Mouse (Mus musculus) C2C12 (cell line): ENCODE results near the gene Camkmt. TPM values are rescaled to one million over a fixed set of nuclear protein-coding genes. Genes with fewer than 3 reads are reported as not detected.

Experiments
- H3K27me3 ChIP-seq: one replicate; pipeline ENCODE4 v1.6.1; 2011; ENCODE audit not compliant: control insufficient read depth, insufficient read depth, insufficient read length
- H3K36me3 ChIP-seq: one replicate; pipeline ENCODE4 v1.6.1; 2011; ENCODE audit not compliant: control insufficient read depth, insufficient read depth
- H3K4me3 ChIP-seq: one replicate; pipeline ENCODE4 v1.5.1; 2011; ENCODE audit warnings: mild to moderate bottlenecking, control low read depth; ENCODE audit not compliant: poor library complexity, insufficient read depth, severe bottlenecking
- H3K79me2 ChIP-seq: one replicate; pipeline ENCODE4 v1.6.1; 2011; ENCODE audit not compliant: control insufficient read depth, insufficient read depth
- H3K79me3 ChIP-seq: one replicate; pipeline ENCODE4 v1.6.1; 2011; ENCODE audit warnings: low read depth, control low read depth
- H3ac ChIP-seq: one replicate; pipeline ENCODE3; 2011; ENCODE audit warnings: low read depth; ENCODE audit not compliant: control insufficient read depth, insufficient read length
- CEBPB ChIP-seq: IDR thresholded peaks from one replicate; pipeline ENCODE4 v1.6.1; 2011; ENCODE audit warnings: low read depth, mild to moderate bottlenecking, control low read depth, moderate library complexity
- CTCF ChIP-seq: IDR thresholded peaks from one replicate; pipeline ENCODE4 v1.5.1; 2011; ENCODE audit not compliant: control insufficient read depth, insufficient read depth, insufficient read length
- FOSL1 ChIP-seq: IDR thresholded peaks from one replicate; pipeline ENCODE4 v1.8.0; 2011; ENCODE audit warnings: mild to moderate bottlenecking, low read length; ENCODE audit not compliant: poor library complexity, insufficient read depth, severe bottlenecking
- MAX ChIP-seq: IDR thresholded peaks from one replicate; pipeline ENCODE4 v1.6.1; 2011; ENCODE audit warnings: mild to moderate bottlenecking, control low read depth
- MYOD1 ChIP-seq: IDR thresholded peaks from one replicate; pipeline ENCODE4 v1.6.1; 2011; ENCODE audit warnings: low read depth; ENCODE audit not compliant: control insufficient read depth, insufficient read length
- MYOG ChIP-seq: IDR thresholded peaks from one replicate; pipeline ENCODE4 v1.6.1; 2011; ENCODE audit not compliant: control insufficient read depth, insufficient read length; ENCODE audit errors: extremely low read depth
- USF1 ChIP-seq: IDR thresholded peaks from one replicate; pipeline ENCODE4 v1.6.1; 2011; ENCODE audit warnings: low read depth, mild to moderate bottlenecking, control low read depth, moderate library complexity
- polyA plus RNA-seq: library from polyadenylated mRNA; unstranded; fragments of >200 nt; fragmentation: generic; extraction: Trizol; gene quantifications from one replicate; pipeline ENCODE4 v1.2.1, GENCODE M21; 2012; ENCODE audit warnings: missing spikeins

Camkmt gene
- polyA plus RNA-seq, 1 experiment, result 1.6 TPM

DNA sequence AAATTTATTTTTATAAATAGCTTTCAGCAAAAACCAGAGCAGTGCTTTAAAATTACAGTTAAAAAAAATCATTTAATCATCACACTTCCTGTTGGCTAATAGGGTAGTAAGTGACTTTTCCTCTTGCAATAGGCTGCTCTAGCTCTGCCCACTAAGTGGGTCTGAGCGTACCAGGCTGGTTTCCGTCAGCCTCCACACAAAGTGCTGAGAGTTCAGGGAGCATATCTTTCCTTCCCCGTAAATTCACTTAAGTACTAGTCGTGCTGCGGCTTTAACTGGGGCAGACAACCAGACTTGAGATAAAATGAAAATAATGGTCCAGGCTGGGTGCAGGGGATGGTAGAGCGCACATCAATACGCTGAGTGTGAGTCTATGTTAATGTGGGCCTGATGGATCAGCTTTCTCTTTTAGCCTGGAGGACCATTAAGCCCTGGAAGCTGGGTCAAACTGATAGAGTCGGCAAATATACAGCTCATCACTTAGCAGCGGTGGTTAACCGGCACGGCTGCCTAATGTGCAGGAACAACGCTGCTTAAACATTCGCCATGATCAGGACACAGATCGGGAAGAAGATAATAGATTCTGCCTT is 90.2 kb downstream of the Camkmt start:
- Histone ChIP-seq H3K79me3 (no peaks in the 10 kb centered on the region), H3K4me3 (no peak overlapping the region), H3K79me2 (no peaks in the 10 kb centered on the region), H3K36me3 (no peaks in the 10 kb centered on the region), H3ac (no peak overlapping the region), H3K27me3 (peaks cover 5% of the 10 kb centered on the region)
- no peak for TF ChIP-seq CTCF
- TF ChIP-seq MYOD1, result no peak
- TF ChIP-seq MAX, result no peak
- TF ChIP-seq CEBPB, result no peak
- TF ChIP-seq MYOG, result no peak
- no peak for TF ChIP-seq USF1
- TF ChIP-seq FOSL1, result no peak

DNA sequence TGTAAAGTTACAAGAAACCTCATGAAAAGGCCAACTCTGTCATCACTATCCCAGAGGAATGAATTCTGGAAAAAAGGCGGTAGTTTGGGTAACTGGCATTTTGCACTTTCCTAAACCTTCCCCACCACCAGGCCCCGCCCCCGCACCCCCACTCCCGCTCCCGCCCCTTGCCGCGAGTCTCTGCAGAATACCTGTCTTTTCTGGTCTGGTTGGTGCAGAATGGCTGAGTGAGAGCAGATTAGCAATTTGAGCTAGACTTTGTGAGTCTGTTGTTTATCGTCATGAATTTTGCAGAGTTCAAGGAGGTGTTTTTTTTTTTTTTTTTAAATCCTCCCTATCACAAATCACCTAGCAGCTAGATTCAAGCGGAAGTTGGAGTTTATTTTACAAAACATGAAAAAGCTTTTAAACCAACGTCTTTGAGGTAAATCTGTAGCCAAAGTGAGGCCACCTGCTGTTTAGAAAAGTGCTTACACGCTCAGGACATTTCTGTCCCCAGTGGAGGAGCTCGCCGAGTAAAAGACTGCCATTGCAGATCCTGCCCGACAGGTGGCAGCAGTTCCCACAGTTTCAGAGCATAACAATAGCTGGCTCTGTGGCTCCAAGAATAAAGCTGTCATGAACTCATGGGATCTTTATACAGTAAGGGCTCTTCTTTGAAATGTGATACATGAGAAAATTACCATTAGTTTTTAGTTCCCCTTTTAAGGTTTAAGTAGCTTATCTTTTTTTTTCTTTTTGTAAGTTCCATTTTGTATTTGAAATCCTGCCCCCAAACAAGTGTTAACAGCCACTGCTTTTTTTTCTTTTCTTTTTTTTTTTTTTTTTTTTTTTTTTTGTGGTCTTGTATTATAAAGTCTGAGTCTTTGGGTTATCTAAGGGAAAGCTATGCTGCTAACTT is 99.1 kb downstream of the Camkmt start:
- TF ChIP-seq CTCF (peak; percentile 72), FOSL1 (no peak), MAX (no peak), MYOG (no peak)
- Histone ChIP-seq H3K79me2 (no peaks in the 10 kb centered on the region), H3K4me3 (no peak overlapping the region), H3K36me3 (no peaks in the 10 kb centered on the region), H3K27me3 (no peaks in the 10 kb centered on the region), H3ac (no peak overlapping the region), H3K79me3 (no peaks in the 10 kb centered on the region)

DNA sequence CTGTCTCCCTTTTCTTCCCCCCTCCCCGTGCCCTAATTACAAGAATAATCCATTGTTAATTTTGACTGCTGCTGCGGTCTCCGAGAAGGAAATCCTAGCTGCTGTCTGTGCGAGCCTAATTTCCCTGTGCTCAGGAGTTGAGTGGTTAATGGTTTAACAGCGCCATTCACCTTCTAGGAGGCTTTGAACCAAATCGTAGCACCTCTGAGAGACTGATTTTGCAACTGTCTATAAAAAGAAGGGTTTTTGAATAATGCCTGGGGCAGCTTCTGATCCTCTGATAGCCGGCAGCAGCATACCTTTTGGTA is 99.7 kb downstream of the Camkmt start:
- H3ac ChIP-seq, result no peak overlapping the region
- no peaks in the 10 kb centered on the region for H3K27me3 ChIP-seq

DNA sequence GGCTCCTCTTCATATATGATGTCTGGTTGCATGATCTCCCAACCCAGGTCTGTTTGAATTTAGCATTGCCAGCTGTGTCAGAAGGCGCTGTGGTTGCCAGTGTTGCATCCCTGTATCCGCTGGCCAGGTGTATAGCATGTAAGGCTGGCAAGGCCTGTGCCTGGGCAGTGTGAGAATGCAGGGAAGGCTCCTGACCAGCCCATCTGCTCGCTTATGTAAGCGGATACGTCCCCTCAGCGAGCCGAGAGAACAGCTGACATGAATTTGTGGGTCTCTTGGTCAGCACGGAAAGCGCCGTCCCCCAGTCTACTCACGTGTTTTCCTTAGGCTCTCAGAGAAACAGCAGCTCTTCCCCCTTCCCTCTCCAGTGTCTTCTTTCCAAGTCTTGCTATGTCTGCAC is 102.9 kb downstream of the Camkmt start:
- Histone ChIP-seq H3K79me2 (no peaks in the 10 kb centered on the region), H3K79me3 (no peaks in the 10 kb centered on the region), H3K36me3 (no peaks in the 10 kb centered on the region), H3ac (no peak overlapping the region), H3K27me3 (no peaks in the 10 kb centered on the region), H3K4me3 (no peak overlapping the region)
- TF ChIP-seq MYOG, result no peak
- no peak for TF ChIP-seq CEBPB
- TF ChIP-seq MAX, result no peak

More for the DNA sequence above, 99.7 kb downstream of the Camkmt start:
- no peaks in the 10 kb centered on the region for H3K79me3 ChIP-seq
- H3K79me2 ChIP-seq, result no peaks in the 10 kb centered on the region
- TF ChIP-seq CEBPB (no peak), MAX (no peak), USF1 (no peak), CTCF (no peak), FOSL1 (no peak), MYOD1 (no peak), MYOG (no peak)
- no peaks in the 10 kb centered on the region for H3K36me3 ChIP-seq
- H3K4me3 ChIP-seq, result no peak overlapping the region

DNA sequence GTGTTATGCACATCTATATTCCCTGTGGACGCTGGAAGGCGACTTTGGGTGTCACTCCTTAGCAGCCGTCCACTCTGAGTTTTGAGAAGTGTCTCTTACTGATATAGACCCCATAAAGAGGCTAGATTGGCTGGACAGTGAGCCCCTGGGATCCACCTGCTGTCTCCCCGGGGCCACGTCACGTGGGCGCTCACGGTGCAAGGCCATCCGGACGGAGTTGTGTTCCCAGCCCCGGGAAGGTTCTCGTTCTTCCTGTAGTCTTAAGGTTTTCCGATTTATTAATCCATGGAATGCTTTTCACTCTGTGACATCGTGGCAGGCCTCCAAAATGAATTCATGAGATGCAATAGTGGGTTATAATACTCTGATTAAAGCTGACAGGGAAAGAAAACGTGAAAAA is 108.4 kb downstream of the Camkmt start:
- H3K79me2 ChIP-seq, result no peaks in the 10 kb centered on the region
- no peaks in the 10 kb centered on the region for H3K79me3 ChIP-seq
- H3ac ChIP-seq, result no peak overlapping the region
- no peak overlapping the region for H3K4me3 ChIP-seq
- no peaks in the 10 kb centered on the region for H3K27me3 ChIP-seq
- H3K36me3 ChIP-seq, result no peaks in the 10 kb centered on the region
- TF ChIP-seq CEBPB (no peak), CTCF (no peak), MYOD1 (no peak), MAX (no peak), FOSL1 (no peak), MYOG (no peak), USF1 (no peak)

DNA sequence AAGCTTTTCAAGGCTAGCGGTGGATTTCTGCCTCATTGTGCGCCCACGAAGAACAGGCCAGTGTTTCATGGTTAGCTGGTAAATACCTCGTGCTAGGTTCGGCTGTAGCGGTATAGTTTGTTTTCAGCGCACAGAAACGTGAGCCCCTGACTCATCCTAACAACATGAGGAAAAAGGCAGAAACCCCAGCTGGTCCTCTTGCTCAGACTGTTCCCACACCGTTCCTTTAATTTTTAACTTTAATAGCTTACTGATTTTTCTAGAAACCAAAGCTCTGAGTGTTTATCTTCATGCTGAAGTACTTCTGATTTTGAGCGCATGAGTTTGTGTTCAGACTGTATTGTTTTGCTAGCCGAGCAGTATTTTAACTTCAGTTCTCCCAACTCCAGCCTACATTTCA is 109.0 kb downstream of the Camkmt start:
- Histone ChIP-seq H3K79me2 (no peaks in the 10 kb centered on the region), H3ac (no peak overlapping the region), H3K36me3 (no peaks in the 10 kb centered on the region), H3K27me3 (no peaks in the 10 kb centered on the region), H3K79me3 (no peaks in the 10 kb centered on the region), H3K4me3 (no peak overlapping the region)
- TF ChIP-seq MAX (no peak), CTCF (no peak), MYOD1 (no peak), FOSL1 (no peak), USF1 (no peak), MYOG (no peak), CEBPB (no peak)
